Mouse (Mus musculus): ENCODE data around the gene Oser1. TPM values are rescaled to one million over a fixed set of nuclear protein-coding genes. Genes with fewer than 3 reads are reported as not detected.
"Not testable (repeated sequence)": the region's sequence is repeated elsewhere in the genome, so short reads cannot be mapped to it uniquely, and the experiment has no call there.

Oser1 gene
- total RNA-seq, 2 experiments from 2014 or later, result 21.0 to 21.6 TPM

DNA sequence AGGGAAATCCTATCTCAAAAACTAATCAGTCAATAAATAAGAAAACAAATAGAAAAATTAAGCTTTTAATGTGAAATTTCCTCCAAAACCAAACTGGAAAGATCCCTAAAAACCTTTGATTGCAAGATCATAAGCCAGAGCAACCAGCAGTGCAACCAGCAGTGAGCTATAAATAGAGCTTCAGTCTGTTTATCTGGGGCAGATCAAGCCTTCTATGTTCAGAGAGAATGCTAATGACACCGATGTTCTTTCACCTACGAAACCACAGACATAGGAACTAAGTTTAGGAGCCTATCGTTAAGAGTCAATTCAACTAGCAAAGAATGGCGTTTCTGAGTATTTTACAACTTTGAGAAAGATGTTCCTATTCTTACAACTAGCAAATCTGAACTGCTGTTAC, 12.7 kb downstream of the Oser1 start:
- intact Hi-C loops (cut with DNase I), result no loop called here
- DNase-seq (ENCODE audit: low spot score), result no peak

DNA sequence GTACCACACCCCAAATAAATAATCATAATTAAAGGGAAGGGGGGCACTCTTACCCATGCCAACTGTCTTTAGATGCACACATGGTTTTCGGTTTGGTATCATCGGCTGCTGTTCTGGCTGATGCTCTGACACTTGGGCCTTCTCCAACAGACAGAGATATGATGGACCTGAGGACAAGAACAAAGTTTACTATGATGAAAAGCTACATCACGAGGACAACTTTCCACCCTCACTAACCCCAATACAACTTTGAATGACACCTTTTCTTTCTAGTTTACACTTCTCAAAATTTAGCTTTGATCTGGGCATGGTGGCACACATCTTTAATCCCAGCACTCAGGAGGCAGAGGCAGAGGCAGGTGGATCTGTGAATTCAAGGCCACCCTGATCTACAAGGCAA, 13.2 kb downstream of the Oser1 start:
- DNase-seq (ENCODE audit: low spot score); intact Hi-C loops (cut with DNase I): not testable (repeated sequence)

GRCm38 (mm10) chr2:163410211-163410610, 14.3 kb downstream of the Oser1 start:
- no peak for DNase-seq (ENCODE audit: low spot score)
- intact Hi-C loops (cut with DNase I), result no loop called here

- DNase-seq (ENCODE audit: low spot score), result no peak
- intact Hi-C loops (cut with DNase I), result loop anchor here (5.0 kb wide), 3 partner anchors 127 to 482 kb away; no protein-coding TSS in a partner anchor
These were observed 20.3 kb downstream of the Oser1 start for GRCm38 (mm10) chr2:163404037-163404815.

- DNase-seq (ENCODE audit: low spot score), result peak; percentile 42
- intact Hi-C loops (cut with DNase I), result loop anchor here (1.0 to 5.0 kb wide), 4 partner anchors 61 to 479 kb away; no protein-coding TSS in a partner anchor
These were observed 23.3 kb downstream of the Oser1 start for GRCm38 (mm10) chr2:163401221-163401620.

GRCm38 (mm10) chr2:163399222-163399621, 25.3 kb downstream of the Oser1 start:
- intact Hi-C loops (cut with DNase I), result no loop called here
- DNase-seq (ENCODE audit: low spot score), result no peak

DNA sequence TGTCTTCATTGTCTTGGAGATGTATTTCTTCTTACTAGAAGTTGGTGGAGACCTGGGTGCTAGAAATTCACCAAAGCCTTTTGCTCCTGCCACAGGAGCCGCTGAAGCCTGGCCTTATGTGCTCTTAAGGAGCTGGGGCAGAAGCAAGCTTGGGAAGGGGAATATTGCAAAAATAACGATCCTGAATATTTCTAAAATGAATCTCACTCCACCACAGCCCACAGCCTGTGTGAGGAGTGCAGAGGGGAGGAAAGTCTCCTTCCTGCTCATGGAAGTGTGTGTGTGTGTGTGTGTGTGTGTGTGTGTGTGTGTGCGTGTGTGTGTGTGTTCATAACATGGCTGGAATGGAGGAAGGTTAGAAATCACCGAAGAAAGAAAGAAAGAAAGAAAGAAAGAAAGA, 25.7 kb downstream of the Oser1 start:
- intact Hi-C loops (cut with DNase I), result no loop called here
- DNase-seq (ENCODE audit: low spot score), result no peak

- intact Hi-C loops (cut with DNase I), result no loop called here
- peak; percentile 76 for DNase-seq (ENCODE audit: low spot score)
These were observed 26.6 kb downstream of the Oser1 start, which contains the start of gene Jph2 for GRCm38 (mm10) chr2:163397905-163398304. TSS of gene Jph2 (minus strand) at chr2:163397993.

DNA sequence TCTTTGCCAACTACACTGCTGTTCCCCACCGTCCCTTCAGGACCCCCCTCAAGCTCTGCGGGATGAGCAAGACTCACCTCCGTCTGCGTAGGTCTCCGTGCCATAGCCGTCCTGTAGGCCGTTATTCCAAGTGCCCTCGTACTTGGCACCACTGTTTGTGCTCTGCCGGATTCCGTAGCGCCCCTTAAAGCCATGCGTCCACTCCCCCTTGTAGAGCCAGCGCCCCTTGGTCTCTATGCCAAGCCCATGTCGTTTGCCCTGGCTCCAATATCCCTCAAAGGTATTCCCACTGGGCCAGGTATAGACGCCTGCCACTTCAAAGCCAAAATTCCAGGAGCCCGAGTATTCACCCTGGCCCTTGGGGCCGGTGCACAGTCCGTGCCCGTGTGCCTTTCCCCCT, 27.4 kb downstream of the Oser1 start:
- intact Hi-C loops (cut with DNase I), result no loop called here
- DNase-seq (ENCODE audit: low spot score), result no peak

DNA sequence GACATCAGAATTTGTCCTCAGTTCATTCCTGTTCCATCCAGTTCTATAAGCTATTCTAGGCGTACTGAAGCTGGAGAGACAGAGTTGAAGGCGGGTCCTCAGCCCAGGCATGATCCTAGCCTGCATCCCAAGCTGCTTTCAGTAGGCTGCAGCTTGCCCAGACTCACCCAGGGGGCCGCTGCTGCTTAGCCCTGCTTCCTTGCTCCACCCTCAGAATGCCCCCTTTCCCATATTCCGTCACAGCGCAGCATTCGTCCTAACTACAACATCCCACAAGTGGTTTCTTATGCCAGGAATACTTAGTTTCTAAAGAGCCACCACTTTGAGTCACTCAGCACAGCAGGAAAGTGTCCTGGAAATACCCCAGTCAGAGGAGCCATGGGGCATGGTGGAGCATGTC, 29.5 kb downstream of the Oser1 start:
- intact Hi-C loops (cut with DNase I), result no loop called here
- no peak for DNase-seq (ENCODE audit: low spot score)

DNA sequence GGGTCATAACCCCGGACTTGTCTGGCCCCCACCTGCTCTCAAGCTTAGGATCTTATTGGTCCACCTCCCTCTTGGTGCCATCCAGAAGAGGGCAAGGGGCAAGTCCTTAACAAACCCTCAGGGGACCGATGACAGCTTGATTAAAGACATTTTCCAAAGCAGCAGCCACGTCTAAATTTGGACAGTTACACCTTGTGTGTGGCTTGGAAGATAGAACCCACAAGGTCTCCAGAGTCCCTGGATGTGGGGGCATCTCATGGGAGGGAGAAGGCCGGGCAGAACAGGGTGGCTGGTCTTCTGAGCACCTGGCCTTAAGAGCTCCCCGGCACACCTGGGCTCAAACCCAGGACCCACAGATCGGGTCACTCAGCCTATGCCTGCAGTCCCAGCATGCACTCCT, 30.5 kb downstream of the Oser1 start:
- no peak for DNase-seq (ENCODE audit: low spot score)

GRCm38 (mm10) chr2:163393241-163393640, 31.3 kb downstream of the Oser1 start:
- intact Hi-C loops (cut with DNase I), result no loop called here

More for the DNA sequence above, 30.5 kb downstream of the Oser1 start:
- intact Hi-C loops (cut with DNase I), result no loop called here

DNA sequence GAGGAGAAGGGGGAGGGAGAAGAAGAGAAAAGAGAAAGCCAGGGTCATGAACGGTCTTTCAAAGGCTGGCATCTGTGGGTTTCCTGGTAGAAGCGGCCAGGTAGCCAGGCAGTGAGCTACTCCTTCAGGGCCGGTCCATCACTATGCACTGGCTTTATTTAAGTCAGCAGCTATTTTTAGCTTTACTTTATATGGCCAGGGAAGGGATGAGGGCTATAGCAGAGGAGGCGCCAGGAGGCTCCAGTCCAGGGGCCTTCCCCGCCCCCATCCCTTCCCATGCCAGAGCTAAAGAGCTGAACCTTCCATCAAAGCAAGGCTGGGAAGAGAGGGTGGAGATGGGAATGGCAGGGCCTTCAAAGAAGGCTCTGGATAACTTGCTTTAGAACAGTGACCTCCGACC, 32.1 kb downstream of the Oser1 start:
- peak; percentile 52 for DNase-seq (ENCODE audit: low spot score)
- intact Hi-C loops (cut with DNase I), result no loop called here

More at GRCm38 (mm10) chr2:163393241-163393640, 31.3 kb downstream of the Oser1 start:
- no peak for DNase-seq (ENCODE audit: low spot score)

GRCm38 (mm10) chr2:163386423-163387190, 37.9 kb downstream of the Oser1 start:
- intact Hi-C loops (cut with DNase I), result no loop called here
- DNase-seq (ENCODE audit: low spot score), result peak; percentile 63

GRCm38 (mm10) chr2:163385126-163385525, 39.4 kb downstream of the Oser1 start:
- intact Hi-C loops (cut with DNase I), result no loop called here
- DNase-seq (ENCODE audit: low spot score), result no peak

DNA sequence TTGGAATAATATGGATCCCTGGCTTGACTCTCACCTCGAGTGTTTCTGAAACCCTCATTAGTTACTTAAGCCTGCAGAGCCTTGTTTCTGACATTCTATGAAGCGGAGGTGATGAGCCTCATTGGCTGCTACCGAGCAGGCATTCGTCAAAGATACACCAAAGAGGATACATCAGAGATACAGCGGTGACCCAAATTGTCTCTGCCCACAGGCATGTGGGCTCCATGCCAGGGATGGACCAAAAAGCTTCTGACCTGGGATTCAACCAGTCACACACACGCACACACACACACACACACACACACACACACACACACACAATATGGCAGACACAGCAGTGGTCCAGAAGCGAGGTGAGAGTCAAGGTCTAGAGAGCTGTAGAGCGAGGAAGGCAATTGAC, 43.3 kb downstream of the Oser1 start:
- DNase-seq (ENCODE audit: low spot score), result no peak
- intact Hi-C loops (cut with DNase I), result no loop called here

DNA sequence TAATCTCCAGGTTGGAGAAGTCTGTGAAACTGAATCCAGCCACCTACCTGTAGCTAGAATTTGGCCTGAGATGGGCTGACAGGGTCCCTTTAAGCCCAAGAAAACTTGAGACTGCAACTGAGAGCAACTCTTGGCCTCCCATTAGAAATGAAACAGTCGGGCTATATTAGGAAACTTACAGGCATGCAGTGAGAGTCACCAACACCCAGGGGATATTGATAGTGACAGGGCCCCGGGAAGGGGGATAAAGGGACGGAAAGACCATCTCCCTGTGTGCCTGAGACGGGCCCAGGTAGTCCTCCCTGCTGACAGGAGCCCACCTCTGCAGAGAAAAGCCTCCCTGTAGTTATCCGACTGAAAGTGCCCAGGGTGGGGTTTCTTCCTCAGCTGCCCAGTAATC, 45.1 kb downstream of the Oser1 start:
- intact Hi-C loops (cut with DNase I), result no loop called here
- no peak for DNase-seq (ENCODE audit: low spot score)

- DNase-seq (ENCODE audit: low spot score), result no peak
- intact Hi-C loops (cut with DNase I), result no loop called here
These were observed 48.4 kb downstream of the Oser1 start for GRCm38 (mm10) chr2:163376082-163376481.

DNA sequence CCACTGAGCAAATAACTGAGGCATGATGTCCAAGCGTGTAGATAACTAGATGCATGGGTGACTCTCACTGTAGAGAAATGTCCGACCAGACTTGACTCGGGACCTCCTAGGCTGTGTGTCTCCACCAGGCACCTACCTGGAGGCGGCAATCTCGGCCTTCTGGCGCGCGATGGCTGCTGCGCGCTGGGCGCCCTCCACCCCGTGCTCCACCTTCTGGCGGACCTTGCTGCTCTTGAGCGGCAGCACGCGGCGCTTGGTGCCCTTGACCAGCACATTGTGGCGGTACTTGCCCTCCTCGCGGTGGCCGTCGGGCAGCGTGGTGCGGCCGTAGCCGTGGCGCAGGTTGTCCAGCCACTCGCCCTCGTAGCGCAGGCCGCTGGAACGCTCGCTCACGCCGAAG, 49.0 kb downstream of the Oser1 start:
- intact Hi-C loops (cut with DNase I), result no loop called here
- DNase-seq (ENCODE audit: low spot score), result no peak

DNA sequence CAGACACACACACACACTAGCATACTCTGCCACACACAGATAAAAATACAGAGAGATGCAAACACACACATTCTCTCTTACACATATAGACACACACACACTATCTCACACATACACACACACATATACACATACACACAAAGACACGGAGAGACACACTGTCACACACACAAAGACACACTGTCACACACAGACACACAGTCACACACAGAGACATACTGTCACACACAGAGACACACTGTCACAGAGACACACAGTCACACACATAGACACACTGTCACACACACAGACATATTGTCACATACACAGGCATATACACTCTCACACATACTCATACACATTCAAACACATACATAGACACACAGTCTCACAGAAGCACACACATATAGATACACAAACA, 51.9 kb downstream of the Oser1 start:
- no peak for DNase-seq (ENCODE audit: low spot score)
- intact Hi-C loops (cut with DNase I), result loop anchor here (2.0 kb wide), 1 partner anchor 18 kb away; no protein-coding TSS in a partner anchor

- no peak for DNase-seq (ENCODE audit: low spot score)
- intact Hi-C loops (cut with DNase I), result no loop called here
These were observed 54.3 kb downstream of the Oser1 start for GRCm38 (mm10) chr2:163370175-163370574.

Measured in heart, postnatal 25 days (tissue).